Mouse (Mus musculus) embryonic fibroblast, embryonic 13.5 days (primary cell): ENCODE measurements at regions not wholly inside any gene's neighbourhood (a gene's known extent, or its start where the extent isn't known, plus 50 kb on each side); places are given as distances from the start of the nearest gene placed in this dataset.

Source experiments
- H3K27ac ChIP-seq: 2 replicates; pipeline ENCODE4 v1.5.1; 2012; ENCODE audit warnings: low read length, control low read depth, inconsistent platforms; ENCODE audit not compliant: insufficient read depth
- H3K4me1 ChIP-seq: 2 replicates; pipeline ENCODE4 v1.6.1; 2011; ENCODE audit warnings: low read length; ENCODE audit not compliant: control insufficient read depth, insufficient read depth
- H3K4me3 ChIP-seq: 2 replicates; pipeline ENCODE4 v1.5.1; 2011; ENCODE audit warnings: mild to moderate bottlenecking, control low read depth, low read length; ENCODE audit not compliant: insufficient read depth
- CTCF ChIP-seq: IDR thresholded peaks from 2 replicates; pipeline ENCODE4 v1.5.1; 2011; ENCODE audit warnings: mild to moderate bottlenecking, control low read depth, low read length, moderate library complexity, borderline replicate concordance; ENCODE audit not compliant: insufficient read depth
- POLR2A ChIP-seq: IDR thresholded peaks from 2 replicates; pipeline ENCODE4 v1.6.1; 2011; ENCODE audit warnings: low read depth, mild to moderate bottlenecking, control low read depth, low read length, moderate library complexity

- Histone ChIP-seq H3K4me1 (no peaks in the 10 kb centered on the region), H3K27ac (no peak overlapping the region), H3K4me3 (no peak overlapping the region)
- TF ChIP-seq POLR2A: no peak
- TF ChIP-seq CTCF: no peak
Measured at GRCm38 (mm10) chr9:30344866-30345265, 82.0 kb upstream of the Snx19 start.

DNA sequence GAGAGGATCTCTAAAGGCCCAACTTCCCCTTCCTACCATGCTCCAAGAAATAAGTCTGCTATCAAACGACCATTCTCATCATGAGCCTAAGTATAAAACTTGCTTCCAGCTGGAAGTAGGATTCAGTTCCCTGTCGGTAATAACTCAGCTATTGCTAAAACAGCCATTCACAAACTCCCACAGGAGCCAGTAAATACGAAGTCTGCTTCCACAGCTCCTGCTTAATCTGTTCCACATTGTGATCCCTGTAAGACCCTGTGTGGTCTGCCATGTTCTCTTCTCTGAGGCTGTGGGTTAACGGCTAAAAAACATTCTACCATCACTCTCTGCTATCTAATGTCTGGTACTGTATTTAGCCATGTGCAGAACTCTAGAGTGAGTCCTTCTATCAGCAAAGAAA lies 72.9 kb upstream of the Snx19 start:
- Histone ChIP-seq H3K27ac (no peak overlapping the region), H3K4me1 (no peaks in the 10 kb centered on the region), H3K4me3 (no peak overlapping the region)
- TF ChIP-seq POLR2A (no peak), CTCF (no peak)

- no peak overlapping the region for H3K4me3 ChIP-seq
- H3K27ac ChIP-seq: no peak overlapping the region
- H3K4me1 ChIP-seq: no peaks in the 10 kb centered on the region
- no peak for TF ChIP-seq POLR2A
- no peak for TF ChIP-seq CTCF
Measured at GRCm38 (mm10) chr9:30355642-30356041, 71.3 kb upstream of the Snx19 start.

GRCm38 (mm10) chr9:30369554-30370440 lies 57.1 kb upstream of the Snx19 start:
- Histone ChIP-seq H3K27ac (no peak overlapping the region), H3K4me3 (no peak overlapping the region), H3K4me1 (no peaks in the 10 kb centered on the region)

DNA sequence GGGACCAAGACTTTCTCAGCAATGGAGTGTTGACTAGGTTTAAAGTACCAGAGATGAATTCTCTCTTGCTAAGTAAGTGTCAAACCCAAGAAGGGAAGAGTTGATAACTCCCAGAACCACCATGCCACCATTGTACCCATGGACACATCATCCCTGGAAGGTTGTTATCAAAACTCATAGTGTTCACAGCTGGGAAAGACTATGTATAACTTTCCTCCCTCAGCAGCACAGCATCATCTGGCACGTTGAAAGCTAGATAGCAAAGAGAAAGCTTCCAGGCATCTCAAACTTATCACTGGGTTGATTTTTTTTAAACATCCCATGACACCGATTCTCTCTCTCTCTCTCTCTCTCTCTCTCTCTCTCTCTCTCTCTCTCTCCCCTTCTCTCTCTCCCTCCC lies 56.1 kb upstream of the Snx19 start:
- Histone ChIP-seq H3K4me3 (no peak overlapping the region), H3K4me1 (no peaks in the 10 kb centered on the region), H3K27ac (no peak overlapping the region)
- TF ChIP-seq POLR2A: no peak
- no peak for TF ChIP-seq CTCF

More at GRCm38 (mm10) chr9:30369554-30370440, 57.1 kb upstream of the Snx19 start:
- no peak for TF ChIP-seq POLR2A
- TF ChIP-seq CTCF: no peak

- no peak overlapping the region for H3K4me3 ChIP-seq
Measured at GRCm38 (mm10) chr9:30376908-30377307, 50.0 kb upstream of the Snx19 start.

More at GRCm38 (mm10) chr9:30376908-30377307, 50.0 kb upstream of the Snx19 start:
- H3K27ac ChIP-seq: no peak overlapping the region
- TF ChIP-seq POLR2A (no peak), CTCF (no peak)
- no peaks in the 10 kb centered on the region for H3K4me1 ChIP-seq
